Mouse (Mus musculus) hindbrain, embryonic 12.5 days (tissue): ENCODE measurements around the gene Map2k6. TPM values are rescaled to one million over a fixed set of nuclear protein-coding genes. Genes with fewer than 3 reads are reported as not detected.
A peak's percentile ranks its signal among the peaks of the same experiment; 100 is the strongest.

Experiments
- ATAC-seq: fragments of 200-750 bp; cut with Nextera tagmentation; 2 replicates; pipeline ENCODE4 v1.8.0; 2017; ENCODE audit warnings: moderate TSS enrichment; ENCODE audit not compliant: low FRiP score
- H3K27ac ChIP-seq: fragments of 300-500 bp; sonication (generic); 2 replicates; pipeline ENCODE4 v1.5.1; 2016; ENCODE audit warnings: mild to moderate bottlenecking
- H3K27me3 ChIP-seq: fragments of 300-500 bp; sonication (generic); 2 replicates; pipeline ENCODE4 v1.6.1; 2016; ENCODE audit warnings: mild to moderate bottlenecking
- H3K36me3 ChIP-seq: fragments of 300-500 bp; sonication (generic); 2 replicates; pipeline ENCODE4 v1.6.1; 2016; ENCODE audit warnings: mild to moderate bottlenecking
- H3K4me1 ChIP-seq: fragments of 300-500 bp; sonication (generic); 2 replicates; pipeline ENCODE4 v1.6.1; 2016
- H3K4me2 ChIP-seq: fragments of 300-500 bp; sonication (generic); replicated peaks from 2 replicates; pipeline ENCODE4 v1.6.1; 2016; ENCODE audit warnings: mild to moderate bottlenecking
- H3K4me3 ChIP-seq: fragments of 300-500 bp; sonication (generic); 2 replicates; pipeline ENCODE4 v1.5.1; 2016; ENCODE audit warnings: mild to moderate bottlenecking
- H3K9ac ChIP-seq: fragments of 300-500 bp; sonication (generic); 2 replicates; pipeline ENCODE4 v1.6.1; 2016; ENCODE audit warnings: mild to moderate bottlenecking, moderate library complexity
- H3K9me3 ChIP-seq: fragments of 300-500 bp; sonication (generic); replicated peaks from 2 replicates; pipeline ENCODE4 v1.6.1; 2016; ENCODE audit warnings: mild to moderate bottlenecking
- WGBS: fragments of 180-500 bp; shearing (Covaris S2); methylation state at CpG from one replicate; pipeline ENCODE4 v1.1.7; 2016; 5-methylcytosine and 5-hydroxymethylcytosine counted together
- polyA plus RNA-seq: library from polyadenylated mRNA; unstranded; fragments of >200 nt; fragmentation: Nextera tagmentation; extraction: Ambion mirVana; gene quantifications from 2 replicates; pipeline ENCODE4 v1.2.1, GENCODE M21; 2016

Map2k6 gene
- polyA plus RNA-seq, 1 experiment from 2014 or later = 27.8 TPM

- peak overlapping the region; percentile 42 for H3K9ac ChIP-seq
- H3K4me1 ChIP-seq = peaks cover 9% of the 10 kb centered on the region
- no peak for ATAC-seq
- H3K4me3 ChIP-seq = peak overlapping the region; percentile 29
- peaks cover 4% of the 10 kb centered on the region; the same call in 1 of the 2 replicates for H3K27me3 ChIP-seq
- 14% methylated on average over 20 of the region's 20 CpGs for WGBS
- H3K36me3 ChIP-seq = no peaks in the 10 kb centered on the region
- peak overlapping the region; percentile 59 for H3K4me2 ChIP-seq
- H3K27ac ChIP-seq = no peak overlapping the region
- H3K9me3 ChIP-seq = no peaks in the 10 kb centered on the region
These were observed 19.1 kb upstream of the Map2k6 start for GRCm38 (mm10) chr11:110379661-110380309.

DNA sequence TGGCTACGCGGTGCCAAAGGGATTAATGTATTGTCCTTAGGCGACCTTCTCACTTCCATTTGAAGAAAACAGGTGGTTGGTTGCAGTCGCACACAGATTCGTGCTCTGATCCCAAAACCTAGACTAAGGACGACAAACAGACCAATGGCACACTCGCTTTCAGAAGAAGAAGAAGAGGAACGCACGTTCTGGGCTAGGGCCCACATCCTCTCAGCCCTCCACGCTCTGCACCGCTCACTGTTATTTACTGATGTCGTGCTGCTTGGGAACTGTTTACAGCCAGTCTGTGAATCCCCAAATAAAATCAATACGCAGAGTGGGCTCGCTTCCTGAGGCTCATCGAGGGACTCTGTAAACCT lies 18.6 kb upstream of the Map2k6 start:
- H3K9me3 ChIP-seq = no peaks in the 10 kb centered on the region
- WGBS = 35% methylated on average over 15 of the region's 15 CpGs
- peaks cover 9% of the 10 kb centered on the region for H3K4me1 ChIP-seq
- peaks cover 4% of the 10 kb centered on the region; the same call in 1 of the 2 replicates for H3K27me3 ChIP-seq
- H3K36me3 ChIP-seq = no peaks in the 10 kb centered on the region
- H3K4me3 ChIP-seq = peak overlapping the region; percentile 29
- H3K9ac ChIP-seq = peak overlapping the region; percentile 42; the same call in 1 of the 2 replicates
- no peak for ATAC-seq
- no peak overlapping the region for H3K27ac ChIP-seq
- H3K4me2 ChIP-seq = peak overlapping the region; percentile 59

GRCm38 (mm10) chr11:110385487-110385886 lies 13.4 kb upstream of the Map2k6 start:
- WGBS = 93% methylated on average over 2 of the region's 2 CpGs
- H3K27me3 ChIP-seq = no peaks in the 10 kb centered on the region

DNA sequence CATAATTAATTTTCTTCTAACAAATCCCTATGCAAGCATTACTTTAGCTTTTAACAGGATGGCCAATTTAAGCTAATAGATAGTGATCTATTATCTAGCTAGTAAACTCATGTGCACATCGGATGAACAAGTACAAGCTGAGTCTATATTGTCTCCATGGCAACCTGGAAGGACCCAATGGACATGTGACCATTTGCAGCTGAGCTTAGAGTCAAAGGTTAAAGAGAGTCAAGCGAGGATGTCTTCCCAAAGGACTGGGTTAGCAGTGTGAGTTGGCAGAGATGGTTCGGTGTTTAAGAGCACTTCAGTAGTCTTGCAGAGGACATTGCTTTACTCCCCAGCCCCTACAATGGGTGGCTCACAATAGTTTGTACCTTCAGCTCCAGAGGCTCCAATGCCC lies 6.2 kb upstream of the Map2k6 start:
- no peak overlapping the region for H3K27ac ChIP-seq
- no peak overlapping the region for H3K9ac ChIP-seq
- no peak for ATAC-seq
- H3K4me3 ChIP-seq = no peak overlapping the region
- H3K4me2 ChIP-seq = no peak overlapping the region
- peaks cover 13% of the 10 kb centered on the region for H3K4me1 ChIP-seq
- no peaks in the 10 kb centered on the region for H3K9me3 ChIP-seq
- peaks cover 7% of the 10 kb centered on the region for H3K27me3 ChIP-seq
- 47% methylated on average over 3 of the region's 3 CpGs for WGBS
- H3K36me3 ChIP-seq = no peaks in the 10 kb centered on the region

More at GRCm38 (mm10) chr11:110385487-110385886, 13.4 kb upstream of the Map2k6 start:
- no peak for ATAC-seq
- Histone ChIP-seq H3K36me3 (no peaks in the 10 kb centered on the region), H3K27ac (no peak overlapping the region), H3K4me3 (no peak overlapping the region), H3K4me1 (no peaks in the 10 kb centered on the region), H3K9ac (no peak overlapping the region), H3K9me3 (no peaks in the 10 kb centered on the region), H3K4me2 (no peak overlapping the region)

GRCm38 (mm10) chr11:110394788-110395452 lies 4.0 kb upstream of the Map2k6 start:
- Histone ChIP-seq H3K9ac (no peak overlapping the region), H3K27ac (no peak overlapping the region), H3K4me3 (no peak overlapping the region), H3K4me2 (no peak overlapping the region), H3K36me3 (no peaks in the 10 kb centered on the region), H3K9me3 (no peaks in the 10 kb centered on the region), H3K4me1 (peaks cover 19% of the 10 kb centered on the region), H3K27me3 (peaks cover 7% of the 10 kb centered on the region)
- 87% methylated on average over 5 of the region's 5 CpGs for WGBS
- no peak for ATAC-seq

GRCm38 (mm10) chr11:110396085-110396484 lies 2.8 kb upstream of the Map2k6 start:
- ATAC-seq = 0 out of 2 replicates have a peak, but pooled peaks have one; percentile 23
- 14% methylated on average over 19 of the region's 19 CpGs for WGBS
- peak overlapping the region; percentile 35; the same call in 1 of the 2 replicates for H3K9ac ChIP-seq
- peak overlapping the region; percentile 21 for H3K4me3 ChIP-seq
- H3K36me3 ChIP-seq = no peaks in the 10 kb centered on the region
- peak overlapping the region; percentile 48 for H3K4me2 ChIP-seq
- H3K27me3 ChIP-seq = peaks cover 7% of the 10 kb centered on the region
- peaks cover 28% of the 10 kb centered on the region for H3K4me1 ChIP-seq
- H3K9me3 ChIP-seq = no peaks in the 10 kb centered on the region
- peak overlapping the region; percentile 48; the same call in 1 of the 2 replicates for H3K27ac ChIP-seq

GRCm38 (mm10) chr11:110399240-110400150 lies 573 bp downstream of the Map2k6 start:
- Histone ChIP-seq H3K4me3 (peak overlapping the region; percentile 57), H3K4me2 (peak overlapping the region; percentile 63), H3K9me3 (no peaks in the 10 kb centered on the region), H3K27ac (no peak overlapping the region), H3K9ac (peak overlapping the region; percentile 64), H3K4me1 (peaks cover 38% of the 10 kb centered on the region), H3K36me3 (no peaks in the 10 kb centered on the region), H3K27me3 (peaks cover 7% of the 10 kb centered on the region)
- 10% methylated on average over 15 of the region's 15 CpGs for WGBS
- ATAC-seq = no peak; the same call in 1 of the 2 replicates

- H3K9ac ChIP-seq = peak overlapping the region; percentile 64; the same call in 1 of the 2 replicates
- no peak for ATAC-seq
- peaks cover 38% of the 10 kb centered on the region for H3K4me1 ChIP-seq
- no peaks in the 10 kb centered on the region for H3K9me3 ChIP-seq
- peaks cover 1% of the 10 kb centered on the region for H3K27me3 ChIP-seq
- H3K4me3 ChIP-seq = peak overlapping the region; percentile 57
- peak overlapping the region; percentile 63 for H3K4me2 ChIP-seq
- H3K36me3 ChIP-seq = no peaks in the 10 kb centered on the region
- H3K27ac ChIP-seq = no peak overlapping the region
- WGBS = 43% methylated on average over 1 of the region's 1 CpGs
These were observed 1.4 kb downstream of the Map2k6 start for GRCm38 (mm10) chr11:110400283-110400682.

GRCm38 (mm10) chr11:110402671-110403070 lies 3.7 kb downstream of the Map2k6 start:
- no peak overlapping the region for H3K4me2 ChIP-seq
- ATAC-seq = no peak
- H3K27me3 ChIP-seq = no peaks in the 10 kb centered on the region
- no peaks in the 10 kb centered on the region for H3K36me3 ChIP-seq
- 47% methylated on average over 3 of the region's 3 CpGs for WGBS
- no peak overlapping the region for H3K9ac ChIP-seq
- H3K9me3 ChIP-seq = no peaks in the 10 kb centered on the region
- H3K4me3 ChIP-seq = no peak overlapping the region
- peaks cover 25% of the 10 kb centered on the region for H3K4me1 ChIP-seq
- H3K27ac ChIP-seq = no peak overlapping the region

DNA sequence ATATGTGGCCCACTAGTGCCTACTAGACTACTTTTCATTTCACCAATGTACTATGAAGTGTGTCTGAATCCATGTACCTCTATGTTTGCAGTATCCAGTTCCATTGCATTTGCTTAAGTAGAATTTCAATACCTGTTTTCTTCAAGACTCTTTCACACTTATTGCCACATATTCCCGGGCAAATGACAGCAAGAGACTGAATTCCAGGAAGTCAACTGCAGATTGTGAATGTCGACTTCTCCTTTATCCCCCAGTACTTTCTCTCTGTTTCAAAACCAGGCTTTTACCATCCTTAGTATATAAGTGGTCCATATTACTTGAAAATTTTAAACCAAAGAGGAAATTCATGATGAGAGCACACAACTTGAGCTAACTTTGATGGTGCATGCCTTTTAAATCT lies 4.7 kb downstream of the Map2k6 start:
- WGBS = 90% methylated on average over 2 of the region's 2 CpGs
- Histone ChIP-seq H3K36me3 (no peaks in the 10 kb centered on the region), H3K9me3 (no peaks in the 10 kb centered on the region)

DNA sequence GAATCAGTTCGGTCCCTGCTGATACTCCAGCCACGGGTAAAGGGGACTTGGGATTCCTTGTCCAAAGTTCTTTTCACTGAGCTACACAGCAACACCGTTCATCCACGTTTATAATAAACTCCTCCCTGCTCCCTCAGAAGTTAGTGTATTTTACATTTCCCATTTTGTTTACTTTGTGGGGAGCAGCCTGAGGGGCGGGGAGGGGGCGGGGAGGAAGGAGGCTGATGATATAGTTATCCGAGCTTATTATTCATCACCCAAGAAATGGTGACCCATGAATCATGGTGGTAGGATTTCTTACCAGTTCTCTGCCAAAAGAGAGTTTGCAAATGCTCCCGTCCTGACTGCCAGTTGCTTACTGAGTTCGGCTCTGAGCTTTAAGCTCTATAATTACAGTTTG lies 6.7 kb downstream of the Map2k6 start:
- H3K4me3 ChIP-seq = no peak overlapping the region
- no peak overlapping the region for H3K27ac ChIP-seq
- H3K36me3 ChIP-seq = no peaks in the 10 kb centered on the region
- no peak overlapping the region for H3K9ac ChIP-seq
- ATAC-seq = no peak
- H3K9me3 ChIP-seq = no peaks in the 10 kb centered on the region
- 80% methylated on average over 9 of the region's 9 CpGs for WGBS
- H3K27me3 ChIP-seq = no peaks in the 10 kb centered on the region
- no peak overlapping the region for H3K4me2 ChIP-seq
- peaks cover 14% of the 10 kb centered on the region; the same call in 1 of the 2 replicates for H3K4me1 ChIP-seq

More for the DNA sequence above, 4.7 kb downstream of the Map2k6 start:
- no peak overlapping the region for H3K9ac ChIP-seq
- H3K4me2 ChIP-seq = no peak overlapping the region
- peaks cover 25% of the 10 kb centered on the region for H3K4me1 ChIP-seq
- no peak for ATAC-seq
- no peak overlapping the region for H3K27ac ChIP-seq
- no peaks in the 10 kb centered on the region for H3K27me3 ChIP-seq
- no peak overlapping the region for H3K4me3 ChIP-seq

GRCm38 (mm10) chr11:110409131-110409530 lies 10.2 kb downstream of the Map2k6 start:
- WGBS = 88% methylated on average over 12 of the region's 12 CpGs
- H3K4me3 ChIP-seq = no peak overlapping the region
- no peak overlapping the region for H3K27ac ChIP-seq
- no peaks in the 10 kb centered on the region for H3K9me3 ChIP-seq
- no peak for ATAC-seq
- H3K27me3 ChIP-seq = no peaks in the 10 kb centered on the region
- no peak overlapping the region for H3K9ac ChIP-seq
- H3K4me1 ChIP-seq = 0 out of 2 replicates have a peak, but pooled peaks cover 3% of the 10 kb centered on the region
- no peaks in the 10 kb centered on the region for H3K36me3 ChIP-seq
- H3K4me2 ChIP-seq = no peak overlapping the region
